Mouse (Mus musculus) left cerebral cortex, adult 9 months (tissue): ENCODE data around the gene Peli2.
A peak's percentile ranks its signal among the peaks of the same experiment; 100 is the strongest.

Experiments
- DNase-seq, 2 experiments: peaks; one replicate each; pipeline ENCODE4 v3.0.0; 2022; ENCODE audit warnings: low spot score in 2 of 2

The Peli2 gene

GRCm38 (mm10) chr14:48222051-48222450 is 101.4 kb downstream of the Peli2 start:
- no peak for DNase-seq

- DNase-seq, result no peak
Measured at GRCm38 (mm10) chr14:48222684-48223083, 102.1 kb downstream of the Peli2 start.

GRCm38 (mm10) chr14:48224203-48224602 is 103.6 kb downstream of the Peli2 start:
- no peak for DNase-seq

GRCm38 (mm10) chr14:48224861-48225300 is 104.3 kb downstream of the Peli2 start:
- DNase-seq, result no peak

DNA sequence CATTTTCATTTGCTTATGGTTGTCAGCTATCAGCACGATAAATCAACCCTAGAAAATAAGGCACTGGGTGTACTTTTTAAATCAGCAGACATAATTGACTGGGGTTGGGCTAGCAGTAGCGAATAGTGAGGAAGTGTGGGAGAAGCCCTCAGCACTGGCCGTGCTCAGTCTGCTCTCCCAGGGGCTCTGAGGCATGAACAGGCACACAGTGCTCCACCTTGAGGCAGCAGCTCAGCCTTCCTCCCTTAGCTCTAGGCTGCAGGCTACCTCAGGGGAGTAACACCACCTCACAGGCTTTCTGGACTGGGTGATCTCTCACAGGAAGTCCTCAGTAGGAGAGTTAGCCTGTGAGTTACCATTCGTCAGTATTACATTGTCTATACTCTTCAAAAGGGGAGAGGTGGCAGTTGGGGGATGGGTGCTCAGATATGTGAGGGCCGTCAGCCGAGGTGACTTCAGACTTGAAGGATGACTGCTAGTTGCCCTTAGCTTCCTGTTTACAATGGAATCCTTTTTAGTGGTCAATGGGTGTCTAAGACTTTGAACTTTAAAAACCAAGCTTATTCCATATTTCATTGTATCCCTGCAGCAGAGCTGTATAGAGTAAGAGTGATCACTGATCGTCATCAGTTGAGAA is 105.3 kb downstream of the Peli2 start:
- DNase-seq, result no peak

DNA sequence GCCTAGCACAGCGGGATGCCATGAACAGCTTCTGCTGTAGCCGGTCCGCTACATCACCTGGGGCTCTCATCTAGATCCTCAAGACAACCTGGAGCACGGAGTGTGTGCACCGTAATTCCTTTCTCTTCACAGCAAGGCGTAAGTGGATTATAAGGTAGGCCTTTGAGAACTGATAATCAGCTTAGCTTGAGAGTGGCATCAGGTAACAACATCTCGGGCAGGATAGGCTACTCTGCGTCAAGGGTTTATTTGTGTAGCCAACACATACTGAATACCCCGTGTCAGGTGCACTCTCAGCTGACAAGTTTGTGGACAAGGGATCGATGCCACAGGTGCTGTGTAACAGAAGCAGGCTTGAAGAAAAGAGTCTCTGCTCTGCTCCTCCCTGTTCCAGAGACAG is 106.1 kb downstream of the Peli2 start:
- DNase-seq, result no peak

GRCm38 (mm10) chr14:48234785-48235519 is 114.3 kb downstream of the Peli2 start:
- no peak for DNase-seq

DNA sequence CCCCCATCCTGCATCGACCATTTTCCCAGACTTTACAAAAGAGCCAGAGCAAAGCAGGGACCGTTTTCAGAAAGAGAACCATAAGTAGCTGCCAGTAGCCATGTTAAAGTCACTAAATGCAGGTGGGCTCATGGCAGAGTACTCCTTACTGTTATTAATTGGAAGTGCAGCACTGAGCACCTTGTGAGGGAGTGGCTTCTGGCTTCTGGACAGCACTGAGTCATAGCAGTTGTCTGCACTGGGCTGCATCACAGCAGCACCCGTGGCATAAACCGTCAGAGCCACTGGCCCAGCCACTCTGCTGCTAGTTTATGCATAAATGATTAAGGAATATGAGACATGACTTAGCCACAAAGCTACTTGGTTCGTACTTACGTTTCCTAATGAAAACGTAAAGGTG is 120.7 kb downstream of the Peli2 start:
- DNase-seq, result no peak

DNA sequence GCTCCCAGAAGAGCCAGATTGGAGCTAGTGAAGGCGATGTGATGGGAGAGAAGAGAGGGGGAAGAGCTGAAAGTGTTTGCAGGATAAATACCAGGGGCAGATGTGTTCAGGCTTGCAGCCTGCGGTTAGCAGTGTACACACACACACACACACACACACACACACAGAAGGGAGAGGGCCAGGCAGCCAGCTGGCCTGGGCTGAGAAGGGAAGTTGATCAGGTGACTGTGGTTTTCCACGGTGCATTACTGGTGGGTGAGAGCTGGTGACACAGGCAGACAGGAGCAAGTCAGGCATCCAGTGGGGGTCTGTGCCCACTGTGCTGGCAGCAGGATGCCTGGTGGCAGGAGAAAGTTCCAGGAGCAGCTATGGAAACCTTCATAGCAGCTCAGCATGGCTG is 125.6 kb downstream of the Peli2 start:
- no peak for DNase-seq

DNA sequence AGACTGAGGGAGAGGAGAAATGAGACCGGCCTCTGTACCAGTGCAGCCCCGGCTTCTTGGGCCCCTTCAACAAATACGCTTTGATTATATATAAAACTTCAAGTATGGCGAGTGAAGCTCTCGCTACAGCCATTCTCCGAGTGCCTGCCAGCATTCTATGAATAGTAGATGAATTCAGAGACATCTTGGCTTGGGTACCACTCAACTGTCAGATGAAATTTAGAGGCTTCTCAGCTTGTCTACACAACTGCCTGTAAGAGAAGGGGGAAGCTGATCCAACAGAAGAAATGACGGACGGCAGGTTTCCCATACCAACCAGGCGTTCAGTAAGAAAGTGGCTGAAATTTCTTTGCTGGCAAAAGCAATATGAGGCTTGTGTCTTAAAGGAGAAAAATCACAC is 126.3 kb downstream of the Peli2 start:
- DNase-seq, result no peak

GRCm38 (mm10) chr14:48249459-48249858 is 128.8 kb downstream of the Peli2 start:
- no peak for DNase-seq

DNA sequence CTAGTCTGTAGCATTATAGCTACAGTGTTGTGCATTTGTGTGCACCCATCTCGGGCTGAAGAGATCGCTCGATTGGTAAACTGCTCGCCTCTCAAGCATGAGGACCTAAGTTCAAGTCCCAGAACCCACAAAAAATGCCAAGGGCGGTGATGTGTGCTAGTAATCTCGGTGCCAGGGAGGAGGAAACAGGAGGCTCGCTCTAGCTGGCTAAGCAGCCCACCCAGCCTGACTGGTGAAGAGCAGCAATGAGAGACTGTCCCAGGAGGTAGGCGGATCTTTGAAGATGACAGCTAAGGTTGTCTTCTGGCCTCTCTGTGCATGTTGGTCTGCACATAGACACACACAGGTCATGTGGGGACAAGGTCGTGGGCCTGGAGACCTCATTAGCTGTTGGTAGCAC is 129.3 kb downstream of the Peli2 start:
- DNase-seq, result no peak

GRCm38 (mm10) chr14:48251381-48251979 is 130.9 kb downstream of the Peli2 start:
- DNase-seq, result no peak

DNA sequence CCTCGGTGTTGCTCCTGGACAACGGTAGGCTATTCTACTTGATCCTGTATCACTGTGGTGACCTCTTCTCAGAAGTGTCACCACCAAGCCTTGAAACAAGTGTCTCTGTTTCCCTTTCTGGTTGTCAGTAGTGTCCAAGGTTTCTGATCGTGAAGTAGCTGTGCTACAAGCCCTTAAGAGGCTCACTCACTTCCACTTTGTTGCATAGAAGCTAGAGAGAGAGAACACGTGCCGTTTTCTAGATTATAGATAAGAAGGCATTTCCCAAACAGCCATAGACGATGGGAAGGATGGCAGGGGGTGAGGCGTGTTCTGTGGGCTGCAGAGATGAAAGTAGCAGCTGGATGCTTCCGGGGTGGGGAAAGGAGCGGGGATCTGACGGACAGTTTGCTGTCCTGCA is 132.6 kb downstream of the Peli2 start:
- no peak for DNase-seq

DNA sequence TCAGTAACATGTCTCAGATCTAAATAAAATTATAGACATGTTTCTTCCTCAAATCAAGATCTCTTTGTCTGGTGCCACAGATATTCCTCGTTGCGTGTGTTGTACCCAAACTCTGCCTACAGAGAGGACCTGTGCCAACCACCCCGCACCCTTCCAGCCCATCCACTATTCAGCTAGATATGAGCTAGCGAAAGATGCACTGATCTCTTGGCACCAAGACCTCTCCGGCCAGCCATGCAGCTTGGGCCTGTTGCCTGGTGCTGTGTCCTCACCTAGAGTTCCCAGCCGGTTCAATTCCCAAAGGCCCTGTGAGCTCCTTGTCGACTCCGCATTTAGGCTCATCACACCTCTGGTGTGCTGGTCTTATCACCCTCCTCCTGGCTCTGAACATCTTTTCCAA is 134.1 kb downstream of the Peli2 start:
- DNase-seq, result no peak

GRCm38 (mm10) chr14:48255290-48255689 is 134.7 kb downstream of the Peli2 start:
- DNase-seq, result no peak

- no peak for DNase-seq
Measured at GRCm38 (mm10) chr14:48257759-48258158, 137.1 kb downstream of the Peli2 start.

DNA sequence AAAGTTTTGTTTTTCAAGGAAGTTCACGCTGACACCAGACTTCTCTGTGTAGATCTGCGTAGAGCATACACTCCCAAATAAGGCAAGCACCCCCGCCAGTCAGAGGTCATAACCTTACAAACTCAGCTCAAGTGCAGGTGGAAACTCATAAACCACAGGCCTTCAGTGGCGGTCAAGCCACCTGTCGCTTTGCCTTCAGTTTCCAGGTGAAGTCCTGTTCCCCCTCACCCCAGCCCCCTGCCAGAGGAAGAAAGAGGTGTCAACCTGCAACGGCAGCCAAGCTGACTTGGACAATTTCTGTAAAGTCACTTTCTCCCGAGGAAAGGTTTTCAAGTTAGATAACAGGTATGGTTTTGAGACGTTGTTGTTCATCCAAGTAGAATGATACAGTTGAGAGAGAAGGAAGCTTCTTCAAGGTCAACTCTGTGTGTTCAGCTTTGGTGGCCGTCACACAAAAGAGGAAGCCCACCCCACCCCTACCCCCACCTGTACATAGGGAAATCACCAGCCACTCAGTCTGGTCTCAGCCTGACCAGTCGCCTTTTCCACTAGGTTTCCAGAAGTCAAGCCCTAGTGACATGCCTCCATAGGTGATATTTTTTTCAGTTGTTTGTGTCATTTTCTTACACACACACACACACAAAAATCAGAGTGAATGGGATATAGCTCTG is 138.2 kb downstream of the Peli2 start:
- DNase-seq, result no peak

DNA sequence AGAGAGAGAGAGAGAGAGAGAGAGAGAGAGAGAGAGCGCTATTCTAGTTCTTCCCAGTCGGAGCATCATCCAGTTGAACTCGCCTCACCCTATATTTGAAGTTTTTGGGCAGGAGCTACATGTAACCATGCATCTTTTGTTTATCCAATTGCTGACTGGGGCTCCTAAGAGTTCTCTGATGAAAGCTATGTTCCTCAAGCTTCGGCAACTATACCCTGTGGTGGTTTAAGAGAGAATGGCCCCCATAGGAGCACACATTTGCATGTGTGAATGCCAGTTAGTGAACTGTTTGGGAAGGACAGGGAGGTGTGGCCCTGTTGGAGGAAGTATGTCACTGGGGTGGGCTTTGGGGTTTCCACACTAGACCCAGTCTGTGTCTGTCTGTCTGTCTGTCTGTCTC is 142.5 kb downstream of the Peli2 start:
- DNase-seq, result no peak

- no peak for DNase-seq
Measured at GRCm38 (mm10) chr14:48266710-48267109, 146.1 kb downstream of the Peli2 start.

- no peak for DNase-seq
Measured at GRCm38 (mm10) chr14:48278291-48278690, 157.7 kb downstream of the Peli2 start.

GRCm38 (mm10) chr14:48286949-48287348 is 166.3 kb downstream of the Peli2 start:
- peak in 1 of 2 experiments; percentile 69 for DNase-seq

- DNase-seq, result no peak
Measured at GRCm38 (mm10) chr14:48287581-48287980, 167.0 kb downstream of the Peli2 start.
